Mouse (Mus musculus): ENCODE results near the gene Gldc.
"Not testable (repeated sequence)": the region's sequence is repeated elsewhere in the genome, so short reads cannot be mapped to it uniquely, and the experiment has no call there.

Gene Gldc

DNA sequence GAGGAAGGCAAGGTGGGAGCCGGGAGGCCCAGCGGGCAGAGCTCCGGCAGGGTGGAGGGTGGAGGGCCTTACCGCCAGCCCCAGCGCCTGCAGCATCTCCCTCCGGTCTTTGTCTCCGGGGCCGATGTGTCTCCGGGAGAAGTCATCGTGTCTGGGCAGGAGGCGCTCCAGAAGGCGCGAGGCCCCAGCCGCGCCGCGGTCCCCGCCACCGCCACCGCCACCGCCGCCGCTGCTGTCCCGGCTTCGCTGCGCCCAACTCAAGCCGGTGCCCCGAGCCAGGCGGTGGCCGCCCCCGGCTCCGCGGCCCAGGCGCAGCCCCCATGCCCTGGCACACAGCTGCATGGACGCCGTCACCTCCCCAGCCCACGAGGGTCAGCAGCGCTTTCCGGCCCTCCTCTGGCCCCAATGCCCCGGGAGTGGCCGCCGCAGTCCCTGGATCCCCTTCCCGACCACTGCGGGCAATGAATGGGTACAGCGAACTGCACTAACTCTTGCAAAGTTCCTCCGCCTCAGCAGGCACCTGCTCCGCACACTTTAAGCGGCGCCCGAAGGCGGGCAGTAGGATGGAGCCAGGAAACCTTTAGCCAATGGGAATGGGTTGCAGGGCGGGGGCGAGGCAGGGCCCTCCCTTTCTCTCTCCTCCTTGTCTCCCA, at the start of gene Gldc:
Gene Gldc (minus strand): TSS at position 511 of the 653 bp plus-strand sequence.
- DNase-seq = peak; percentile 4

DNA sequence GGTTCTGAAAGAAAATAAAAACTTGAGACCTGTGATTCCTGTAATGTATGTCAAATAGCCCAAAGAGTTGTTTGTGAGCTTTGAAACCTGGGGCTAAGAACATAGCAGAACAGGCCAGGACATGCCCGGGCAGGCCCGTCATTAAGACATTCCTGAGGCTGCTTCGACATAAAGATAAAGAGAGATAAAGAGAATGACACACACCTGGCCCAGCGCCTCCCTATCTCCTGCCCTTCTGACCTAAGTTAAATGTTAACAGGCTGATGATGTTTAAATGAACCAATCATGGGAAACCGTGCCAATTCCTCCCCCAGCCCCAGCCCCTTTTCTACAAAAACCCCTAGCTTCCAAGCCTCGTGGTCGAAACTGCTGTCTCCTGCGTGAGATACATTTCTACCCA, 47.4 kb upstream of the Gldc start:
- not testable (repeated sequence) for DNase-seq

DNA sequence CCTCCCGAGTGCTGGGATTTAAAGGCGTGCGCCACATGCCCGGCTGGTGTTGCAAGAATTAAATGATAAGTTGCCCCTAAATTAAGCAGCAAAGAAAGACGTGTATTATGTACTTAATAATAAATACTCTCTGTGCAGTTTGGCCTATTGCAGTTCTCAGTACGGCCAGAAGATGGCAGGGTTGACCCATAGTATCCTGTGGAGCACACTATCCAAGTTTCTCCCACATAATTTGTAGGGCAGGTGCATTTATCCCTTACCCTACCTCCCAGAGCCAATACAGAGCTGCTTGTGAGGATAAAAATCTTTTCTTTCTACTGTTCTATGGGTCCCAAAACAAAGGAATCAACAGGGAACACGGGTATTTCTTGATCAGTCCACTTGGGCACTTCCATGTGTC, 42.1 kb upstream of the Gldc start:
- DNase-seq = peak; percentile 76

DNA sequence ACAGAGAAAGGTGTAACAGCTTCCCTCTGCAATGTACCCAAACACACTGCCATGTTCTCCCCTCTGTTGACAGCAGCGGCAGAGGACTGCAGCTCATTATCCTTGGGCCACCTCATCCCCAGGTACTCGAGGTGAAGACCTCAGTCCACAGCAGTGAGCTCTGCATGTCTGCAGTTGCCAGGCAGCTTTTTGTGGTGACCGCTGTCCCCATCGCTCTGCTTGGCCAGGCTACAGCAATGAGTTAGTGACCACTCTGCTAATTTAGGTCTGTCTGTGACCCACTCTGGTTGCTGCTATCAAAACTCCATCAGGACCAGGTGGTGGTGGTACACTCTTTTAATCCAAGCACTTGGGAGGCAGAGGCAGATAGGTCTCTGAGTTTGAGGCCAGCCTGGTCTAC, 41.0 kb upstream of the Gldc start:
- DNase-seq = no peak

DNA sequence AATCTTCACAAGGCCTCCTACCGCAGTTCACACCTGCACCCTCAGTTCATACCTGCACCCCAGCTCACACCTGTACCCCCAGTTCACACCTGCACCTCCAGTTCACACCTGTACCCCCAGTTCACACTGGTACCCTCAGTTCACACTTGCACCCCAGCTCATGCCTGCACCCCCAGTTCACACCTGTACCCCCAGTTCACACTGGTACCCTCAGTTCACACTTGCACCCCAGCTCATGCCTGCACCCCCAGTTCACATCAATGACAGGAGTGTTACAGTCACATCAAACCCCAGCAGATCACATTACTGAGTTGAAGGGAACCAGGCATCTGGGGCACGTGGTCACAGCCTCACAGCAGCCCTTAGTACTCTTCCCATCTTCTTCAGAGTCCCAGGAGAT, 40.5 kb upstream of the Gldc start:
- DNase-seq = not testable (repeated sequence)

DNA sequence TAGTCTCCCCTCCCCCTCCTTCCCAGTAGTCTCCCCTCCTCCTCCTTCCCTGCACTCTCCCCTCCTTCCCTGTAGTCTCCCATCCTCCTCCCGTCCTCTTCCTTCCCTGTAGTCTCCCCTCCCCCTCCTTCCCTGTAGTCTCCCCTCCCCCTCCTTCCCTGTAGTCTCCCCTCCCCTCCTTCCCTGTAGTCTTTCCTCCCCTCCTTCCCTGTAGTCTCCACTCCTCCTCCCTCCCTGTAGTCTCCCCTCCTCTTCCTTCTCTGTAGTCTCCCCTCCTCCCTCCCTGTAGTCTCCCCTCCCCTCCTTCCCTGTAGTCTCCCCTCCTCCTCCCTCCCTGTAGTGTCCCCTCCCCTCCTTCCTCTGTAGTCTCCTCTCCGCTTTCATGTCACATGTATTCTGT, 38.8 kb upstream of the Gldc start:
- no peak for DNase-seq

DNA sequence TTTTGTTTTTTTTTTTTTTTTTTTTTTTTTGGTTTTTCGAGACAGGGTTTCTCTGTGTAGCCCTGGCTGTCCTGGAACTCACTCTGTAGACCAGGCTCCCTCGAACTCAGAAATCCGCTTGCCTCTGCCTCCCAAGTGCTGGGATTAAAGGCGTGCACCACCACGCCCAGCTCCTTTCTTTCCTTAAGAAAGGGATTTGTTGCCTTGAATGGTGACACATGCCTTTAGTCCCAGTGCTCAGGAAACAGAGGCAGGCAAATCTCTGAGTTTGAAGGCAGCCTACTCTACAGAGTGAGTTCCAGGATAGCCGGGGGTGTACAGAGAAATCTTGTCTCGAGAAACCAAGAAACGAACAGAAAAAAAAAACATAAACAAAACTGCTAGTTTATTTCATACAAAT, 33.8 kb upstream of the Gldc start:
- not testable (repeated sequence) for DNase-seq

DNA sequence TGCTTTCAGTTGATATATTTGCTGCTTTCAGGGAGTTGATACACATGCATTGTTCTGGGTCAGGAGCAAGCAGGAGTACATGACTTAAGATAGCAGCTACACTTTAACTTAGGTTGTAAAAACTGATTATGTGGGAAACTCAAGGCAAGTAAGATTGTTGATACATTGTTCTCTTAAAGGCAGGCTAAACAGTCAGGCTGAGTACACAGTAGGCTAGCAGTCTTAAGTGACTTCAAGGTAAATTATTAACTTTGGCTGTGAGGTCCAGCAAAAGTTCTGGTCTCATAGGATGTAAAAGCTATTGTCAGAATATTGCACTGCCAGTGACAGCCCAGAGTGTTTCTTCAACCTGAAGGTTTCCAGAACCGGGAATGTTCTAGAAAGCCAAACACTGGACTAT, 31.8 kb upstream of the Gldc start:
- DNase-seq = no peak

DNA sequence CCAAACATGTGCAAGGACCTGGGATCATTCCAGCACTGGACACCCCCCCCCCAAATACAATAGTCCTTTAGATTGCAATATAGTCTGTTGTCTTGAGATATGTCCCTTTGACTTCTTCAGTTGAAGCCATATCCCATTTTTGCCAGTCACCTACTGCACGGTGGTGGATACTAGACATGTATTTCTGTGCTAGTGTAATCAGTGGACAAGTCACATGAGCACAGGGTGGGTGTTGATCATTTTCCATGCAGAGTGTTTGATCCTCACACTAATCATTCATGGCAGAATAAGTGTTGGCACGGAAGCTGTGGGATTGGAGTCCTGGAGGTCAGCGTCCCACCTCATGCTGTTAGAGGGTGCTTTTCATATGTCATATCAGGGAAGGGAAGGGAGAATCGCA, 30.6 kb upstream of the Gldc start:
- no peak for DNase-seq

DNA sequence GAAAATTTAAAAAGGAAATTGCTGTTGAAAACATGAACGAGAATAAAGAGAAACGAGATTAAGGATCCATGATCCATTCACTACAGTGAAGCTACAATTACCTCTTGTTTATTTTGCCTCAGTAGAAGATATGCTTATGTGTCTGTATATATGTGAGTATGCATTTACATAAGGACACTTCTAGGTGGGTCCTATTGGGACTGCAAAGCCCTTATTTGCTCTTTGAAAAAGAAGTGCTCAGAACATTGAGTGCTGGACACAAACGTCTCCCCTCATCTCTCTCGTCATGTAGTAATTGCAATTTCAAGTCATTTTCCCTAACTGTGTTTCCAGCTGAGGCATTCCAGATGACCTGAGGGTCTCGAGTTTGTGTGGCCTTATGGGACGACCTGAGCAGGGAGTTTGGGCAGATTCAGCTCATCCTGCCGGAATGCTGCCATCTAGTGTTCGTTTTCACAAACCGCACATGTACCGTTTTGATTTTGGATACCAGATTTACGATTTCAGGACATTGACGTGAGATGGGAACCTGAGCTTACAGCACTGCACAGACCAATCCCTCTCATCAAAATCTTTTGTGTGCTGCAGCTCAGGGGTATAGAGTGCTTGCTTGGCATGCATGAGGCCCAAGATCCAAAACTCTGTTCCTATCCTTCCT, 30.1 kb upstream of the Gldc start:
- peak; percentile 49 for DNase-seq

DNA sequence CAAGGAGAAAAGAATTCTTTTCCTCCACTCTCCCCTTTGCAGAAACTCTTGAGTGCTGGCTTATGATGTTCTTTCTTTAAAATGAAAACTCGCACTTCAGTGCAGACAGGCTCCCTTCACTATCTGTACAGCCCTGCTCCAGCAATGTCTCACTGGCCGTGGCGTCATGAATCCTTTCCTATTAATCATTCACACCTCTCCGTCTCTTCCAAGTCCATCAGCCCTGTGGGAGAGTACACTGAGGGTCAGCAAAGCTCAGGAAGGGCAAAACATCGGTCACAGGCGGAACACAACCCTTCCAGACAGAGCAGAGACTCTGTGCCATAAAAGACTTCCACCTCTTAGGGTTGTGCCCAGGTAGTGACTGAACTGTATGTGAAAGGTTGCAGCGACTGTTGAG, 26.9 kb upstream of the Gldc start:
- DNase-seq = no peak

DNA sequence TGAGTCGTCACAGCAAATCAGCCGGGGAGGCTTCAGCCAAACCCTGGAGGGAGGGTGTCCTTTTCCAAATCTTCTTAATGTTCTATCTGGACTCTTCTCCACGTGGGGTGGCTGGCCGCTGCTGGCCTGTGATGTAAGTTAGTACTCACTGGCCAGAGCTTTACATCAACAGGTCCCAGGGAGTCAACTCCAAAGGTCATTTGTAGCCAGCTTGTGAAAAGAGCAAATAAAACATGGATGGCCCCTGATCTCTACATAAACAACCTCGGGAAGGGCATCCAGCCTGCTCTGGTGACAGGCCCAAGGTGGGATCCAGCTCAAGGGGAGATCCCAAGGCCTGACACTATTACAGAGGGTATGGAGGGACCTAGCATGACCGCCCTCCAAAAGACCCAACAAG, 19.8 kb upstream of the Gldc start:
- no peak for DNase-seq

DNA sequence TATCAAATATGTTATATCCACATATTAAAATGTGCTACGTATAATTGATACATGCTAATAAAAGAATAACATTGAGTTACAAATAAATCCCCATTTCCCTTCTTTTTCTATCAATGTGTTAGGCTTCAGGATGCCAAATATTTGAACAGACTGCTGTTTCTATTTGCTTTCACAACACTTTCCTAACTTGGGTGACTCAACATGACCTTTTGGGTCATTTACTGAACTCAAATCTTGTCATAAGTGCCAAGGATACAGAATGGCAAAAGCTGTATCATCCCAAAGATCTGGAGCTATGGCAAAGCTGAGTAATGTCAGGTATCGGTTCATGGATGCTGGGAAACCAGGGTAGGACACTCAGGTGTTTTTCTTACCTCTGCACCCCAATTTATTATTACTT, 12.0 kb upstream of the Gldc start:
- peak; percentile 11 for DNase-seq

DNA sequence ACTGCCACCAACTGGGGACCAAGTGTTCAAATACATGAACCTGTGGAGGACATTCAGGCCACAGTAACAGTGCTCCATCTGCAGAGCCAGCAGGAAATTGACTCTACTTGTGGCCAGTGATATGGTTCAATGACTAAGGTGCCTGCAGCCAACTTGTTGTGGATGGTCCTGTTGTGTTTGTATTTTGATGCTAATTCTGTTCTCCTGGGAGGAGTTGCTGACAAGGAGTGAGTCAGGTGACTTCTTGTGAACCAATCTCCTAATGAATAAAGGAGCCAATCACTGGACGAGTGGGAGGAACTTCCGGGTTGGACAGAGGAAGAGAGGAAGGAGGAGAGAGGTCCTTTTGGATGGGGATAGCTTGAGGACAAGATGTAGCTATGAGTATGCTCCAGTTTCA, 10.3 kb upstream of the Gldc start:
- DNase-seq = no peak

DNA sequence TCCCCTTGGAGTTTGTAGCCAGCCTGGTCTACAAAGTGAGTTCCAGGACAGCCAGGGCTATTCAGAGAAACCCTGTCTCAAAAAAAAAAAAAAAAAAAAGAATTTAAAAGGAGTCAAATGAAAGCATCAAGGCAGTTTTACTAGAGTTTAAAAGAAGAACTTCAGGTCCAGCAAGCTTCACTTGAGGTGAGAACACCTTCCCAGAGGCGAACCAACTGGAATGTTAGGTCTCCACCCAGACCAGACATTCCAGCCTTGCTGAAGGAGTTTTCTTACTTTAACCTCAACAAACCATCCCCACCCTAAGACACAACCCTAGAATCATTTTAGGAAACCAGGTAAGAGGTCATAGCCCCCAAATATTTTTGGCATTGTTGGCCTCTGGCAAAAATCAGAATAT, 4.8 kb upstream of the Gldc start:
- DNase-seq = no peak

DNA sequence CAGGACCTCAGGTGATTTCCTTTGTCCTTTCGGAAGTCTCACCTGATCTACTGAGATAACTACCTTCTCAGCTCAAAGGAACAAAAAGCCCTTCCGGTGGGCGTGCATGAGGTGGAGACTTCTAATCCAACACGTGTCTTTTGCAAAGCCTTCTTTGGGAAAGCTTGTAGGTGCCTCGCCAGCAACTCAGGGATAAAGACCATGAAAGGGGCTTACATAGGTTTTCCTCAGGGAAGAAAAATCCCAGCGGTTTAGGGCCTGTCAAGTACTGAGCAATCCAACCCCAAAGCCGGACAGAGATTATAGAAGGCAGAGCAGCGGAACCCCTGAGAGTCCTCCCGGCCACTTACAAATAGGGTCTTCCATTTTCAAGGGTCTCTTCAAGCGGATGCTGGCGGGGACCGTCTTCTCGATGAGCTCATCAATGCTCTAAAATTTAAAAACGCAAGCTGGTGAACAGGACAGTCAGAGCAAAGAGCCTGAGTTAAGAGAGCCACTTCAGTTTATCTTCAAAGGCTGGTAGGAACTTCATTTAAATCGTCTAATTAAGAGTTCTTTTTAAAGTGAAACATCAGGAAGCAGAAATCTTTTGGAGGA, 1.1 kb downstream of the Gldc start:
- no peak for DNase-seq

DNA sequence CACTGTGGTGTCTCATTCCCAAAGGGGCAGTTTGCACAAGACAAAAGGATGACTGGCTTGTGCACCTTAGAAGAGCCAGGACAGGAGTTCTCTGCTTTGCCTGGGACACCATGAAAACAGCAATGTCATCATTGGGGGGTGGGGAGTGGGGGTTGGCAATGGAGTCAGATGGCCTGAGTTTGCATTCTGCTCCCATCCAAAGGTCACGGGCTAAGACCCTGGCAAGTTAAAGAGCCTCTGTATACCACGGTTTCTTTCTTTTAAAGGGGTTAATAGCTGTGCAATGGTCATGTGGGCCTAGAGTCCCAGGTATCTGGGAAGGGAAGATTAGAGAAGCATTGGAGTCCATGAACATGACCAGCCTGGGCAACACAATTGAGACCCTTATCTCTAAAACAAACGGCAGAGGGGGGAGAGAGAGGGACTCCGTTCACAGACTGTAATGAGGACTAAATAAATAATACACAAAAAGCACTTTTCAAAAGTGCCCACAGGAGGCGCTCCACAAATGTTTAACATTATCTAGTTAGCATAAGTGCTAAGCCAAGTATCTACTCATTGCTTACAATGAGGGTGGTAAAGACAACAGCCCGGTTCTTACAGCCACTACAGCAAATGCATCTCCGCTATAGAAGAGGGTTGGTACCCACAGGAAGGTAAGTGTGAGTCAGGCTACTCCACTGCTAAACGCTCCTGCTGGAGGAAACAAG, 3.7 kb downstream of the Gldc start:
- no peak for DNase-seq

DNA sequence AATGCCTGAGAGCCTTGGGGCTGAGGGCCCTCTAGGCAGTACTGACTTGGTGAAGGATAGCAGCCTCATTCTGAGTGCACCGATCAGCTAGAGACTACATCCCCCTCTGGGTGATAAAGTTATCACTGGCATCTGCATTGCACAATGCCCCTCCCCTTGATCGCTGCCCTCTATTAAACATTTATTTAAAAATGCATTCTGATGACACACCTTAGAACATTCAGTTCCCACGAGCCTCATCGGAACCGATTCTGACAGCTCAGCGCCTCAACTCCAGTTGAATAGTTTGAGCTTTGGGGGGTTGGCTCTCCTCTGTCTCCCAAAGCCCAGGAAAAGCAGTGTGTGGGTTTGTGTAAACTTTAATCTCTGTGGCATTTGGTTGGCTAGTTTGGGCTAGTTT, 4.9 kb downstream of the Gldc start:
- no peak for DNase-seq

DNA sequence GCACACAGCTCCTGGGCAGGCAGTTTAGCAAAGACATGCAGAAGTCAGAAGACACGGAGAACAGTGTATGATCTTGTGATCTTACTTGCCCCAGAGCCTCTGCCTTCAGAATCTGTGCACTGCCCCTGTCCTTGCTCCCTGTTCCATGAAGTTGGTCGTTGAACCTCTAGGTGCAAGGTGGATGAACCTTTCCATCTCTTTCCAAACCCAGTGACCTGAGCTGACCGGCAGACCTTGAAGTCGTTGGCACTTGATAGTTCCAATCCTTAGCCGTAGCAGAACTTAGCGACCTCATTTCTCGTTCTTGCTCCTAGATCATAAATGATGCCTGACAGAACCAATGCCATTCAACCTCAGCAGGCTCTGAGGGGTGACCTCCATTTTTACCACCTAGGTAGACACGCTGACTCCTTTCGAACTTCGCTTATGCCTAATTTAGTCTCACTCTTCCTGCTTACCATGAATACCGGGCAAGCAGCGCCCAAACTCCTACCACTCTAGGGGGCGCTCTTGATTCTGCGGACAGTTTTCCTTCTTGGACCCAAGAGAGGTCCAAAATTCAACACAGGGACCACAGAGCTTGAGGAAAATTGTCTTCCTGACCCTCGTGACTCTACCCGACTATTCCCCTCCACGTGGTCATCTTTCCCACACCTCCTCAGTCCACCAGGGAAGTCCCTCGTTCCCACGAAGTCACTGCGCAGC, 8.3 kb downstream of the Gldc start:
- no peak for DNase-seq

DNA sequence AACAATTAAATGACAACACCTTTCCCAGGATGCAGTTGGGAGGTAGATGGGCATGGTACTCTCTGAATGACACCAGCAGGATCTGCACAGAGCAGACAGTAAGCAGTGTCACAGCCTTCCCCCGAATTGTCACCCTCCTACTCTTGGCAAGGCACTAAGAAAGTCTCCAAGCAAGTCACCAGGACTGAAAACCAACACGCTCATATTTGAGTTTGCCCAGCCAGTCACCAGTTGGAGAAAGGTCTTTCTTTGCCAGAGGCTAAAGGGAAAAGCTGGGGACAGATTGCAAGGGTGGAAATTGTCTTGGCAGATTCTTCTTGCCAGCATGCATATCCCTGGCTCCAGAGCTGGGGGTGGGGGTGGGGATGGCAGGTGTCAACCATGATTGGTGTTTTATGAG, 11.0 kb downstream of the Gldc start:
- DNase-seq = no peak

DNA sequence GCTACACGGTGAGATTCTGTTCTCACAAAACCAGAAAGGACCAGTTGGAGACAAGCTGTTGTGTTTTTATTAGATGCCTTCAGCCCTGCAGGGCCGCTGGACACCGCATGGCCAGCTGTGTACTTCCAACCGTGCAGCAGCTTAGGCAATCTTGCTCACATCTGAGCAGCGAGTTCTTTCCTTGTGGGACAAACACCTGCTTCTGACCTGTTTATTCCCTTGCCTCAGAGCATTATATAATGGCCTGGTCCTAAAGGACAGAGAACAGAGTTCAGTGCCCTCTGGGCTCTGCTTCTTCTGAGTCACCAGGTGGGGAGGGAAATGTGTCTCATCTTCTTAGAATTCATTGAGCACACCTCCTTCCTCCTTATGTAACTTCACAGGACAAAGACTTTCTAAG, 12.4 kb downstream of the Gldc start:
- no peak for DNase-seq

DNA sequence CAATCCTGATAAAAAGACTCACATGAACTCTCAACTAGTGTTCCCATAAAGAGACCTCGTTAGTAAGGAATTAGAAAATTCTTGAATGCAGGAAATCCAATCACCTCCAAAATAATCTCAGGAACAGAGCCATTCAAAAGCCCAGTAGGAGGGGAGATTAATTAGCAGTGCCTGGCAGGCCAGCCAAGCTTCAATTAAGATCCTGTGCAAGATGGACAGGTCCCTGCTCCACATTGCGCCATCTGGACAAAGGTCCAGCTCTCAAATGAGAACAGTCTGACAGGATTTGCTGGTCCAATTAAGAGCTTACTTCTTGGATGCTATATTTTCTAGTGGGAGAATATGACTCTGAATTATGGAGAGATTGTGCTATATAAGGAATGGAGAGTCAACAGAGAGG, 15.2 kb downstream of the Gldc start:
- no peak for DNase-seq

DNA sequence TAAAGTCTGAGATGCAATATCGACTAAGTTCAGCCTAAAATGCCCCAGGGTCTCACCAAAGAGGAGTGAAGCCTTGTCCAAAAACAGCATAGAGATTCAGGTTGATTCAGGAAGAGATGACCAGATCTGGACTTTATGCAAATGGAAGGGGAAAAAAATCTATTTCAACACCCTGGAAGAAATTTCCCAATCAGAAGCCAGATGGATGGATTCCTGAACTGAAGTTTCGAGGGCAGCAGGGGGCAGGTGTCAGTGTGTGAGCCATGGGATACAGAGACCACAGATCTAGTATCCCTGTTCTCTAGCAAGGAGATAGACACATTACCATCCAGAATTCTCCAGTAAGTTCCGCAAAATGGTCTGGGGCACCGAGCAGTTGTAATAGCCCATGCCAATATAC, 17.0 kb downstream of the Gldc start:
- DNase-seq = no peak
